Mouse (Mus musculus): ENCODE measurements around the gene Gp5.
"Not testable (repeated sequence)": the region's sequence is repeated elsewhere in the genome, so short reads cannot be mapped to it uniquely, and the experiment has no call there.

Gp5 gene

GRCm38 (mm10) chr16:30310647-30311046 is at the start of gene Gp5:
Gene Gp5, minus strand, starts transcription at chr16:30310779.
- DNase-seq, result no peak

GRCm38 (mm10) chr16:30353489-30353888 is 42.9 kb upstream of the Gp5 start:
- not testable (repeated sequence) for DNase-seq

DNA sequence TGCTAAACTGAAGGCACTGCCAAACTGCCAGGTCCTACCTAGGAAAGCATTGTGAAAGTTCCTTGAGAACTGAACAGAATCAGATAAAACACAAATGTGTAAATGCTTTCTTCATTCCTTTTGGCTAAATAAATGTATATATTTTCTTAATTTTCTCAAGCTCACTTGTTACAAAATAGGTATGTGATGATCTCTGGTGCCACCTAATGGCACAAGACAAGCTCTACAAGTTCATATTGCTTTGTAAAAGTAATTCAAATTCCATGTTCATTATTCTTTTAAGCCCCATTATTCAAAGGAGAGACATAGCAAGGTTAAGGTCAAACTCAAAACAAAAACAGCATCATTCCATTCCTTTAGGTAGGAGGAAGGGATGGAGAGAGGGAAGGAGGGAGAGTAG is 3.7 kb upstream of the Gp5 start:
- peak in 1 of 2 experiments; percentile 24 for DNase-seq

DNA sequence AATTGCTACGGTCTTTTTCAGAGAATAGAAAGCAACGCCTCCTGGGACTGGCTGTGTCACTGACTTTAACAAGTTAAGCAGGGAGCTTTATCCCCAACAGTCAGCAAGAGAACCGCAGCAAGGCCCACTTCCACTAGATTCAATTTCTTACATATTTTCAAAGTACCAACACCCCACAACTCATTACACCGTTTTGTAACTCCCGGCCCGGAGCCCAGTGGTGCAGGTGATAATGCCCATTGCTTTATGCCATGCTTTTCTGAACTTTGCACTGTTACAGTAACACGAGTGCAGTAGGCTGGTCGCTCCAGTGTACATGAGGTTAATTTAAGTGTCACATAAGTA is 436 bp downstream of the Gp5 start:
- no peak for DNase-seq

DNA sequence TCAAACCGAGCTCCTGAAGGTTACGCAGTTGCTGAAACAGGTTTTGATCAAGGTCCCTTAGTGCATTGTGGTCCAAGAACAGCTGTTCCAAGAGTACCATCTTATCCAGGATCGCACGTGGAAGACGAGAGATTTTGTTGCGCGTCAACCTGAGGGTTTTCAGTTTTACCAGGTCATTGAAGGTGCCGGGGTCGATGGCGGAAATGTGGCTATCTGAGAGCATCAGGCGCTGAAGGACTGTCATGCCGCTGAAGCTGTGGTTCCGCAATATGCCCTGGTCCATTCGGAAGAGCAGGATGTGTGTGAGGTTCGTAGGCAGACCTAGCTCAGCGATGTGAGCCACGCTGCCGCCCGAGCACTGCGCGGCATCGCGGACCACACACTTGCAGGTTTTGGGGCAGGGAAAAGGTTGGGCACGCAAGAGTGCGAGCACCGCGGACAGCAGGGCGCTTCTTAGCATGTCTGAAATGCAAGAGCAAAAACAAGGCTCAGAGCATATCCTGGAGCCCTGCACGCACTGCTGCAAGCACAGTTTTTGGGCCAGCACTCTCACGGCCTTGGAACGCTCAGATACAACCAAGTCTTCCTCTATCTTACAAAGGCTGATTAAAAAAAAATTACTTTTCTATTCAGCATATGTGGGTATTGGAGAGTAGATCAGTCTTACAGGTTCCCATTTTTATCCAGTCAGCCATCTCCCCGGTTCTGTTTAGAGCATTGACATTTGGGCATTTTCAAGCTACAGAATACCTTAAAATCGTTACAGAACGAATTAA is 996 bp downstream of the Gp5 start:
- DNase-seq, result peak; percentile 28 to 44

DNA sequence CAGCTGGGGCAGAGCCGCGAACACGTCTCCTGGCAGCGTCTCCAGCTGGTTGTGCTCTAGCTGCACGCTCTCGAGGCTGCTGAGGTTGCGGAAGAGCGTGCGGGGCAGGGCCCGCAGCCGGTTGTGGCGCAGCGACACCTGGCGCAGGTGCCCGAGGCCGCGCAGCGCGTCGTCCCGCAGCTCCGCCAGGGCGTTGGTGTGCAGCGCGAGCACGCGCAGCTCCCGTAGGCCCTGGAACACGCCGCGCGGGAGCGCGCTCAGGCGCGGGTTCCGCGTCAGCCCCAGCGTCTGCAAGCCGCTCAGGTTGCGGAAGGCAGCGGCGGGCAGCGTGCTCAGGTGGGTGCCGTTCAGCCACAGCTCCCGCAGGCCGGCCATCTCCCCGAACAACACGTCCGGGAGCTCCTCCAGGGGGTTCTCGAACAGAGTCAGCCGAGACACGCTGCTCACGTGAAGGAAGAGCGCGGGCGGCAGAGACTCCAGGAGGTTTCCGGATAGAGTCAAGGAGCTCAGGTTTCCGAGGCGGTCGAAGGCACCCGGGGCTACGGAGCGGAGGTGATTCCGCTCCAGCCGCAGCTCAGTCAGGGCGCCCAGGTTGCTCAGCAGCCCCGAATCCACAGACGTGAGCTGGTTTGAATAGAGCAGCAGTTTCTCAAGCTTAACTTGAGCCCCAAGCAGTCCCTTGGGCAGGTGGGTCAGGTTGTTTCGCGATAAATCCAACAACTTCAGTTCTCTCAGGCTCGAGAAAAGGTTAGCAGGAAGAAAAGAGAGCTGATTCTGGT is 1.8 kb downstream of the Gp5 start:
- DNase-seq, result peak; percentile 68 to 86

DNA sequence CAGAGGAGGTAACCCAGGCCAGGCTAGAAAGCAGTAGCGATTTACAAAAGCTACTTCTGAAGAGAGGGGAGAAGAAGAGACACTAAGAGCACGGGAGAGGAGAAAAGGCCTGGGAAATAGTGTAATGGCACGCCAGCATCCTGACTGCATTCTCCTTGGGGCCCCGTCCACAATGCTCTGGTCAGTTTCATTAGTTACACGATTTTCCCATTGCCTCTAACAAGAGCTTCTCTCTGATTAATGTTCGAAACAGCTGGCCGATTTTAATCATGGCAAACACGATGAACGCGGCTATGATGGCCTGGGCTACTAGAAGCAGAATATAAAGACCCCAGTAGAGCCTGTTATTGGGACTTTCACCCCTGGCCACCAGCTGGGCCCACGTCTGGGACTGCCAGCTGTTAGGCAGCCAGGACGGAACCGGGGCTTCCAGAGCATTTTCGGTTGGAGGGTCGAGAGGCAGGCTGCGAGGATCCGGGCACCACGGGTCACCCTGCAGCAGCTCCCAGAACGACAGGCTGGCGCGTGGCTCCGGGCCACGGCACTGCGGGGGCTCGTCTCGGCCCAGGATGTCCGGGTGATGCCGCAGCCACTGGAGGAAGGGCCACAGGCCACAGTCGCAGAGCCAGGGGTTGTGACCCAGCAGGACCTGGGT is 2.5 kb downstream of the Gp5 start:
- DNase-seq, result no peak

DNA sequence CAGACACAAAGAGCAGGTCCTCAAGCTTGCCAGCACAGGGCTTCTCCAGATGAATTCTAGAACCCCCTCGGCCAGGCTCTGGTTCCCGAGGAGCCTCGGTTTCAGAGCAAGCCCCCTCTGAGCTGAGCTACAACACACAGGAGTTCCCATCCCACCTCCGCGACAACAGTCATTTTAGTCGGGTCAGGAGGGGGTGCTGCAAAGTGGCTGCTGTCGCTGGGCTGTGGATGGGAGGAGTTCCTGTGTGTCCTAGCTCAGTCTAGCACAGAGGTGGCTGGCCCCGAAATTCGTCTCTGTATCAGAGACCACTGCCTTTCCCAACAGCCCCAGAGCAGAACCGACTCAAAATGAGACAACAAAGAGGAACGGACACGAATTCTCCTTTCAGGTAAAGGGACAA is 3.3 kb downstream of the Gp5 start:
- DNase-seq, result no peak

DNA sequence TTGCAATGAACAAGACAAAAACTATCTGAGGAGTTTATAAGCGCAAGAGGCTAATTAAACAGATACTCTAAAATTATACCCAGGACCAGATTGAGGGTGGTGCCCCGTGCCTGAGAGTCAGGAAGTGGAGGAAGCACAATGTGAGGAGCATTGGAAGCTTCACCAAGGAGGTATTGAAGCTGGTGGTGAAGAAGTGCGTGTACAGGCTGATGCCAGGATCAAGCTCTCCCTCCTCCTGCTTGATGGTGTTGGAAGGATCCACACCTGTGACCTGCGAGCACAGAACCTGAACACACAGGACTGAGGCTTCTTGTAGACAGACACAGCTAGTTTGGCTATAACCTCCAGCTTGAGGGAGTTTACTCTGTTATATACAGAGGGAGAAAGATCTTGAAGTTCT is 4.5 kb downstream of the Gp5 start:
- no peak for DNase-seq

DNA sequence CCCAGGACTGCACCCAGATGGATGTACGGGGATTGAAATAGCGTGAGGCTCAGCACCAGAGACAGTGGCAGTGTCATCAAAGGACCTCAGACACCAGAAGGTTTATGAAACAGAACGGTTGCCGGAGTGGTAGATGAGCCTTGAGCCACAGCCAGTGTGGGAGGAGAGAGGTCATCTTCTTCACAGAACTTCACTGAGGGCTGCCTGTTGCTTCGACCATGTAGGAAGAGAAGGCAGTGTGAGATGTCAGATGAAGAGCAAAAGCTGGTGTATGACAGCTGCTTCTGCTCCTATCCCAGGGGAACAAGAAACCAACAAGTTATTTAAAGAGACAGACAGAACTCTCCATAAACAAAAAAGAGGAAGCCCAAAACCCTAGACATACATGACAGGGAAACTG is 6.3 kb downstream of the Gp5 start:
- DNase-seq, result no peak

DNA sequence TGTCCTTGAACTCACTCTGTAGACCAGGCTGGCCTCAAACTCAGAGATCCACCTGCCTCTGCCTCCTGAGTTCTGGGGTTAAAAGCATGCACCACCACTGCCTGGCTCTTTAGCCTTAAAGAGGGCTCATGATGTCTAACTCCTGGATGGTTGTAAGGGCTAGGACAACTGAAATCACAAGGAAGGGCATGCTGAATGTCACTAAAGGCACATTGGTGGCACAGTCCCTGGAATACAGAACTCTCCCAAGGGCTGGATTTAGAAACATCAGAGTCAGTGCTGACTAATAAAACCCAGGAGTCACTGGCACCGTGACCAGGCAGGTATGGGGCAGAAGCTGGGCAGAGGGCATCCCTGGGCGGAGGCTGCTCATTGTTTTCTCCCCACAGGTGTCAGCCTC is 7.2 kb downstream of the Gp5 start:
- no peak for DNase-seq

GRCm38 (mm10) chr16:30302686-30303085 is 7.9 kb downstream of the Gp5 start:
- no peak for DNase-seq

DNA sequence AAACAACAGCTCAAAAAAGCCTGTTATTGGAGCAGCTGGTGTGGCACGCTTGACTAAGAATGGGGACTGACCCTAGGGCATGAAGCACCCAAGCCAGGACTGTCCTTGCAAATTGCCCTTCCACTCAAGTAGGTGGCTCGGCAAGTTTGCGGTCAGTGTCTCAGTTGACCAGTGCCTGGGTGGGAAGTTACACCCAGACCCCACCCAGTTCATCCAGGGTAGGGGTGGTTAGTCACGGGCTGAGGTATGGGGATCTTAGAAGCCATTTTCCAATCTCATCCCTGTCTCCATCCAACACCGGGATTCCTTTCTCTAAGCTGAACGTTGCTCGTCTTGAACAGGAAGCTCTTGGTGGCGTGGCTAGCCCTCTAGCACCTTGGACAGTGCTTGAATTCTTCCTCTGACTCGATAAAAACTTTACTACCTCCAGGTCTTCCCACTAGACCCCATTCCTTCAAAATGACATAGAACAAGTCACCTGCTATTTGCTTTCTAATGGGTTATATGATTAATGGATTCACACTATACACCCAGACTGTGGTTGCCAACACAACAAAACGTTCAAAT is 10.8 kb downstream of the Gp5 start:
- DNase-seq, result no peak

- no peak for DNase-seq
These were observed 13.1 kb downstream of the Gp5 start for GRCm38 (mm10) chr16:30297450-30297849.

GRCm38 (mm10) chr16:30296601-30297275 is 13.8 kb downstream of the Gp5 start:
- no peak for DNase-seq

DNA sequence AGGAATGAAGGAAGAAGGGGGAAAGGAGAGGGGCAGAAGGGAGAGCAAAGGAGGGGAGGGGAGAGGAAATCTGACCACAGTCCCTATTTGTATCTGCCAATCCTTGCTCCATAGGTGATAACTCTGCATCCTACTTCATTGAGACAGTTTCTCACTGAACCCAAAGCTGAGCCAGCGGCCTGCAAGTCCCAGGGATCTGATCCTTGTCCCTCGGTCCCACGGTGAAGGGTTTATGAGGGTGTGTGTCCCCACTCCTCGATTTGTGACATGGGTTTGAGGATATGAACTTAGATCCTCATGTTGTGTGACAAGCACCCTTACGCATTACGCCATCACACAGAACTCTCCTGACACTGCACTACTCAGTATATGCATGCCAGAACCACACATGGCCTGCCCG is 15.5 kb downstream of the Gp5 start:
- DNase-seq, result no peak

DNA sequence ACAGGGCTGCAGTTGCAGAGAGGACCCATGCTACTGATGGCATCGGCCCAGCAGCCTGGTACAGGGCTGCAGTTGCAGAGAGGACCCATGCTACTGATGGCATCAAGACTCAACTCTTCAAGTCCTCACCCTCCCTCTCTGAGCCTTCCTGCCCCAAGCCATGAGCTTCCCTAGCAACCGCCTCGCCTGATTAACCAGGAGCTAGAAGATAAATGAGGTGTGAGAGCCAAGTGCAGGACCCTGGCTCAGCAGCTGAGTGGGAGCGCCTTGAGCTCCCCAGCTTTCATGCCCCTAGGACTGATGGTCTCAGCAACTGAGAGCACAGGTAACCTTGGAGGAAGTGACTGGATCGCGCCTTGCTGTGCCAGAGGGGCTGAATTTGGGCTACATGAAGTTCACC is 20.1 kb downstream of the Gp5 start:
- DNase-seq, result no peak

DNA sequence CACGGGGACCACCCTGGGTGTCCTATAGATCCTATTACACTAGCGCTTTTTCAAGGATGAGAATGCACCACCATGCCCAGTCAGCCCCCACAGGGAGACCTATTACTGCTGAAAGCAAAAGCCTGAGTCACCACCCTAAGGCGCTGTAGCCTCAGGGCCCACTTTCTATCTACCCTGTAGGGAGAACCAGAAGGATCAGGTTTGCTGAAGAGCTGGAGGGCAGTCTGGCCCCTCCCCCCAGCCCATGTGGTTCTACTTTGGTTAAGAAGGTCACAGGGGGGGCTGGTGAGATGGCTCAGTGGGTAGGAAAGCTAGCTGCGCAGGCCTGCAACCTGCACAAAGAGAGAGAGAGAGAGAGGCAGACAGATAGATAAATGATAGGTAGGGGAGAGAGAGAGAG is 24.9 kb downstream of the Gp5 start:
- DNase-seq, result no peak

DNA sequence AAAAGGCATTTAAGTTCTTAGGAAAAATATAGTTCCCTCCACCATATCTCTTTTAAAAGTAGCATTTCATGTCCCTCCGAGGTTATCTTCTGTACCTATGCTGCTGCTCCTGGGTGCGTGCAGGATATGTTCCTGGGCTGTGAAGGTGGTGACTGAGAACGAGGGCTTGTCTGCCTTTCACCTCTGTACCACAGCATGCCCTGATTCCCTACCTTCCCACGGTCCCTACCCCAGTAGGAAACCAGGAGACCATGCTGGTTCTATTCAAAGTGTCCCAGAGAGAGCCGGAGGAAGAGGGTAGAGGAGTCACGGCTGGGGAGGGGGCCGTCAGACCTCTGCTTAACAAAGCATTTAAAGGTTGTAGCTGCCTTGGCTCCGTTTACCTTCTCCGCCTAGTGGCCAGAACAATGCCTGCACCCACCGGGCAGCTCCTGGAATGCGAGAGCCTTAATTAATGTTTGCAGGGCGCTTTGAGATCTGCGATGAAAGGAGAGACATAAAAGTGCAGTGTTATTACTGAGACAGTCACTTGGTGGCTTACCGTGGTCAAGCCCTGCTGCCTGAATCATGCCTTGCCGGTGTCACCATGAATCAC is 26.7 kb downstream of the Gp5 start:
- peak; percentile 31 to 43 for DNase-seq

GRCm38 (mm10) chr16:30282844-30283495 is 27.6 kb downstream of the Gp5 start, which contains the start of gene Lrrc15:
Gene Lrrc15, minus strand, starts transcription at chr16:30283256.
- no peak for DNase-seq

DNA sequence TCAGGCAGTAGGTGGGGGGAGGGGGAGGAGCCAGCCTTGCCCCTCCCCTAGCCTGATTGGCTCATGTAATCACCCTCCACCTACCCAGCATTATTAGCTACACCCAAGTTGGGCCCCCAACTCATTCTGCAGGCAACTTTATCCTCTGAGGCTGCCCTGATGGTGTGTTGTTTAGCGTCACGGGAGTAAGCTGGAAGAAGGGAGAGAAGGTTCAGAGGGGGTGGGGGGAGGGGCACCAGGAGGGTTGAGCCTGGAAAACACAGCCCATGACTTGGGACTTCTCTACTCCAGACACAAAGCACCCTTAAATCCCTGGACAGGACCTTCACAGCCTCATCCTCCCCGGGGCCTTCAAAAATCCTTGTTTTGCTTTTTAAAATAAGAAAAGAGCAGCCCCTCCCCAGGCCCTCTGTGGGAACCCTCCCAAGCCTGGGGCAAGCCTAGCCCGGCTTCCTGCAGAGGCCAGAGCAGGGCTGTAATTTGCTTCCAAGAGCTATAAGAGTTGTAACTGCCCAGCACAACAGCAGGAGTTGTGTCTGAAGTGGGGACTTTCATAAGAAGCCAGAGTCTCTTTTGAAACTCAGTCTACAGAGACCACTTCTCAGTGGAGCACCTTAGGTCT is 29.8 kb downstream of the Gp5 start:
- no peak for DNase-seq

- no peak for DNase-seq
These were observed 32.2 kb downstream of the Gp5 start for GRCm38 (mm10) chr16:30278406-30278805.
